Mouse (Mus musculus): Measurements from ENCODE around the gene Pithd1. TPM values are rescaled to one million over a fixed set of nuclear protein-coding genes. Genes with fewer than 3 reads are reported as not detected.

Gene Pithd1
- polyA plus RNA-seq, 1 experiment from 2014 or later = 60.6 TPM

DNA sequence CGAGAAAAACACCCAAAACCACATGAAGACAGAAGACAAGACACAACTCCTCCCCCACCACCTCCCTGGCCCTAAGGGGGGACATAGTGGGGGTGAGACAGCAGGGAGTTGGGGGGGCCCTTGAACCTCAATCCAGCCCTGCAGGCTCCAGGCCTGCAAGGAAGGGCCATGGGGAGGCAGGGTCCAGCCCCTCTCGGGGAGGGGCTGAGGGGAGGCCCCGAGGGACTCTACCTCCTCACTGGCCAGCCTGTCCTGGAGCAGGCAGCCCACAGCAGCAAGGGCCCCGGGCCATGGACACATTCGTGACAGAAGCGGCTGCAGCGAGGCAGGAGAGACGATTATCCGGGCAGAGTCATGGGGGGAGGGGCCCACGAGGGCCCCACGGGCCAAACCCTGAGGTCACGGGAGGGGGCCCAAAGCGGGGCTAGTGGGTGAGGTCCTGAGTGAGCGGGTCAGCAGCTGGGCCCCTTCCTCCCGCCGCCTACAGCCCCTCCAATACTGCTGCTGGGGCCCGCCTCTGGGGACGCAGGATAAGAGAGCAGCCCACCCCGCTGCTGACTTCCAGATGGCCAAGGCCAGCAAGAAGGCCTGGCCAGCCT, 18.7 kb downstream of the Pithd1 start:
- ATAC-seq (ENCODE audit: low FRiP score) (no peak), DNase-seq (ENCODE audit: low spot score) (no peak)
- Histone ChIP-seq H3K27me3 (ENCODE audit: control insufficient read depth, insufficient read depth, low read length) (no peaks in the 10 kb centered on the region), H3K4me3 (ENCODE audit: low read depth, low read length) (no peak overlapping the region), H3K9ac (ENCODE audit: low read depth, low read length) (no peak overlapping the region), H3K27ac (ENCODE audit: low read depth, low read length) (no peak overlapping the region), H3K9me3 (ENCODE audit: control insufficient read depth, low read length) (no peaks in the 10 kb centered on the region), H3K4me1 (replicated peaks; ENCODE audit: control insufficient read depth, insufficient read depth, low read length) (peaks cover 7% of the 10 kb centered on the region; the same call in 1 of the 2 replicates), H3K4me2 (replicated peaks; ENCODE audit: low read depth, low read length) (no peak overlapping the region), H3K36me3 (ENCODE audit: control insufficient read depth, insufficient read depth, low read length) (peaks cover 27% of the 10 kb centered on the region)
- WGBS = 71% methylated on average over 19 of the region's 19 CpGs

DNA sequence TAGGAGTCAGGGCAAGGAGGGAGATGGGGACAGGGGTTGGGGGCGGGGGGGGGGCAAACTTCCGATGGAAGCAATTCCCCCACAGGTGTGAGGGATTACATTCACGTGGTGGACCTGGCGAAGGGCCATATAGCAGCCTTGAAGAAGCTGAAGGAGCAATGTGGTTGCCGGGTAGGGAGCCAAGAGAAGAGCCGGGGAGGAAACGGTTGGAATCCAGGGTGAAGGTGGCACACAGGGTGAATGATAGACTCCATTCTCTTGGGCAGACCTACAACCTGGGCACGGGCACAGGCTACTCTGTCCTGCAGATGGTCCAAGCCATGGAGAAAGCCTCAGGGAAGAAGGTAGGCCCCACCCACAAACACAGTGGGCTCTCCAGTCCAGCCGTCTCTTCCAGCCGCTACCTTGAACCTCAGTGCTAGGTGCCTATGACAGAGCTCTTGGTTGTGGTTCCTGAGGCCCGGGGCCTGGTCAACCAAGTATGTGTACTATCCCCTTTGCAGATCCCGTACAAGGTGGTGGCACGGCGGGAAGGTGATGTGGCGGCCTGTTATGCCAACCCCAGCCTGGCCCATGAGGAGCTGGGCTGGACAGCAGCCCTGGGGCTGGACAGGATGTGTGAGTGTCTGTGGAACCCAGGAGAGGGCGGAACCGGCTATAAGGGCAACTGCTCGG, 19.8 kb downstream of the Pithd1 start:
- Histone ChIP-seq H3K4me2 (replicated peaks; ENCODE audit: low read depth, low read length) (no peak overlapping the region), H3K4me1 (replicated peaks; ENCODE audit: control insufficient read depth, insufficient read depth, low read length) (peaks cover 7% of the 10 kb centered on the region; the same call in 1 of the 2 replicates), H3K27me3 (ENCODE audit: control insufficient read depth, insufficient read depth, low read length) (no peaks in the 10 kb centered on the region), H3K36me3 (ENCODE audit: control insufficient read depth, insufficient read depth, low read length) (peaks cover 27% of the 10 kb centered on the region), H3K4me3 (ENCODE audit: low read depth, low read length) (no peak overlapping the region), H3K27ac (ENCODE audit: low read depth, low read length) (no peak overlapping the region), H3K9me3 (ENCODE audit: control insufficient read depth, low read length) (no peaks in the 10 kb centered on the region), H3K9ac (ENCODE audit: low read depth, low read length) (no peak overlapping the region)
- DNase-seq (ENCODE audit: low spot score) (no peak), ATAC-seq (ENCODE audit: low FRiP score) (no peak)
- 91% methylated on average over 18 of the region's 18 CpGs for WGBS

DNA sequence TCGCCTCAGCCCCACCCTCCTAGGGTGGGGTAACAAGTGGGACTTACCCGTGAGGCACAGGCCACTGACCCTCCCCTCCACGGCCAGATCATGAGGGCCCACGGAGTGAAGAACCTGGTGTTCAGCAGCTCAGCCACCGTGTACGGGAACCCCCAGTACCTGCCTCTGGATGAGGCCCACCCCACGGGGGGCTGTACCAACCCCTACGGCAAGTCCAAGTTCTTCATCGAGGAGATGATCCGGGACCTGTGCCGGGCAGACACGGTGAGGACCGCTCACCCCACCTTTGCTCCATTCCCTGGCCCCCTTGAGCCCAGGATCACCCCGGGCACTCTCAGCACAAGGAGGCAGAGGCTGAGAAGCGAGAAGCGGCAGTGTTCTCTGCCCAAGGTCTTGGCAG, 20.8 kb downstream of the Pithd1 start:
- H3K9me3 ChIP-seq (ENCODE audit: control insufficient read depth, low read length) = no peaks in the 10 kb centered on the region
- H3K9ac ChIP-seq (ENCODE audit: low read depth, low read length) = no peak overlapping the region
- peaks cover 4% of the 10 kb centered on the region; the same call in 1 of the 2 replicates for H3K4me1 ChIP-seq (replicated peaks; ENCODE audit: control insufficient read depth, insufficient read depth, low read length)
- H3K4me3 ChIP-seq (ENCODE audit: low read depth, low read length) = no peak overlapping the region
- H3K27ac ChIP-seq (ENCODE audit: low read depth, low read length) = no peak overlapping the region
- no peak overlapping the region for H3K4me2 ChIP-seq (replicated peaks; ENCODE audit: low read depth, low read length)
- no peak for DNase-seq (ENCODE audit: low spot score)
- 95% methylated on average over 16 of the region's 16 CpGs for WGBS
- H3K27me3 ChIP-seq (ENCODE audit: control insufficient read depth, insufficient read depth, low read length) = no peaks in the 10 kb centered on the region
- ATAC-seq (ENCODE audit: low FRiP score) = no peak
- H3K36me3 ChIP-seq (ENCODE audit: control insufficient read depth, insufficient read depth, low read length) = peaks cover 27% of the 10 kb centered on the region

GRCm38 (mm10) chr4:135965113-135965512, 22.0 kb downstream of the Pithd1 start:
- H3K4me1 ChIP-seq (replicated peaks; ENCODE audit: control insufficient read depth, insufficient read depth, low read length) = peaks cover 3% of the 10 kb centered on the region; the same call in 1 of the 2 replicates
- H3K36me3 ChIP-seq (ENCODE audit: control insufficient read depth, insufficient read depth, low read length) = peaks cover 25% of the 10 kb centered on the region
- no peak overlapping the region for H3K4me2 ChIP-seq (replicated peaks; ENCODE audit: low read depth, low read length)
- 84% methylated on average over 9 of the region's 9 CpGs for WGBS
- H3K27me3 ChIP-seq (ENCODE audit: control insufficient read depth, insufficient read depth, low read length) = no peaks in the 10 kb centered on the region
- no peak overlapping the region for H3K4me3 ChIP-seq (ENCODE audit: low read depth, low read length)
- no peak for ATAC-seq (ENCODE audit: low FRiP score)
- no peak for DNase-seq (ENCODE audit: low spot score)
- H3K9me3 ChIP-seq (ENCODE audit: control insufficient read depth, low read length) = no peaks in the 10 kb centered on the region
- H3K9ac ChIP-seq (ENCODE audit: low read depth, low read length) = no peak overlapping the region
- H3K27ac ChIP-seq (ENCODE audit: low read depth, low read length) = no peak overlapping the region

- peak overlapping the region; percentile 73 for H3K4me3 ChIP-seq (ENCODE audit: low read depth, low read length)
- ATAC-seq (ENCODE audit: low FRiP score) = no peak
- no peaks in the 10 kb centered on the region for H3K9me3 ChIP-seq (ENCODE audit: control insufficient read depth, low read length)
- H3K4me1 ChIP-seq (replicated peaks; ENCODE audit: control insufficient read depth, insufficient read depth, low read length) = peaks cover 3% of the 10 kb centered on the region; the same call in 1 of the 2 replicates
- peaks cover 18% of the 10 kb centered on the region for H3K36me3 ChIP-seq (ENCODE audit: control insufficient read depth, insufficient read depth, low read length)
- 6% methylated on average over 12 of the region's 12 CpGs for WGBS
- peak overlapping the region; percentile 94 for H3K4me2 ChIP-seq (replicated peaks; ENCODE audit: low read depth, low read length)
- H3K27me3 ChIP-seq (ENCODE audit: control insufficient read depth, insufficient read depth, low read length) = no peaks in the 10 kb centered on the region
- peak overlapping the region; percentile 73 for H3K9ac ChIP-seq (ENCODE audit: low read depth, low read length)
- no peak for DNase-seq (ENCODE audit: low spot score)
- H3K27ac ChIP-seq (ENCODE audit: low read depth, low read length) = no peak overlapping the region
Observed at GRCm38 (mm10) chr4:135964426-135964825, 22.6 kb downstream of the Pithd1 start.

- Histone ChIP-seq H3K4me2 (replicated peaks; ENCODE audit: low read depth, low read length) (peak within 1 kb of the TSS; percentile 94), H3K9me3 (ENCODE audit: control insufficient read depth, low read length) (no peaks in the 10 kb centered on the region), H3K4me1 (replicated peaks; ENCODE audit: control insufficient read depth, insufficient read depth, low read length) (peaks cover 3% of the 10 kb centered on the region; the same call in 1 of the 2 replicates), H3K36me3 (ENCODE audit: control insufficient read depth, insufficient read depth, low read length) (peaks cover 12% of the 10 kb centered on the region), H3K4me3 (ENCODE audit: low read depth, low read length) (peak within 1 kb of the TSS; percentile 73), H3K27me3 (ENCODE audit: control insufficient read depth, insufficient read depth, low read length) (no peaks in the 10 kb centered on the region), H3K27ac (ENCODE audit: low read depth, low read length) (peak within 1 kb of the TSS; percentile 70), H3K9ac (ENCODE audit: low read depth, low read length) (peak within 1 kb of the TSS; percentile 89)
- ATAC-seq (ENCODE audit: low FRiP score) (peak; percentile 90), DNase-seq (ENCODE audit: low spot score) (peak; percentile 97)
- WGBS = under 1% methylated on average over 56 of the region's 56 CpGs
Observed at GRCm38 (mm10) chr4:135963457-135964193, 23.4 kb downstream of the Pithd1 start, which contains the start of gene Gale. Gale (plus strand) TSS chr4:135963727.

DNA sequence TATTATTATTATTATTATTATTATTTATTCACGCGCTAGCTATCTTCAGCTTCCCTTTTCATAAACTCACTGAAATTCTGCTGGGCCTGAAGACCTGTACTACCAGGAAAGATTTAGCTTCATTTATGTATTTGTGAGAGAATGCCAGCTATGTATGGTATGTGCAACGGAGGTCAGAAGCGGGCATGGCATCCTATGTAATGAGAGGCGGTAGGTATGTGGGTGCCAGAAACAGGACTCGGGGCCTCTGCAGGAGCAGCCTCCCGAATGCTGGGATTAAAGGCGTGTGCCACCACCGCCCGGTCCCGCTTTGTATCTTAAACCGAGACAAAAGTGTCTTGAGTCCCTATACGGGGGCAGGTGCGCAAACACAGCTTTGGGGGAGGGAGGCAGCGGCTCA, 24.1 kb downstream of the Pithd1 start:
- peak overlapping the region; percentile 73 for H3K4me3 ChIP-seq (ENCODE audit: low read depth, low read length)
- peak overlapping the region; percentile 89 for H3K9ac ChIP-seq (ENCODE audit: low read depth, low read length)
- H3K4me1 ChIP-seq (replicated peaks; ENCODE audit: control insufficient read depth, insufficient read depth, low read length) = peaks cover 3% of the 10 kb centered on the region; the same call in 1 of the 2 replicates
- H3K36me3 ChIP-seq (ENCODE audit: control insufficient read depth, insufficient read depth, low read length) = peaks cover 6% of the 10 kb centered on the region; the same call in 1 of the 2 replicates
- peak overlapping the region; percentile 94 for H3K4me2 ChIP-seq (replicated peaks; ENCODE audit: low read depth, low read length)
- 6% methylated on average over 15 of the region's 15 CpGs for WGBS
- H3K27ac ChIP-seq (ENCODE audit: low read depth, low read length) = peak overlapping the region; percentile 70
- ATAC-seq (ENCODE audit: low FRiP score) (peak; percentile 15; the same call in 1 of the 2 replicates), DNase-seq (ENCODE audit: low spot score) (no peak)
- no peaks in the 10 kb centered on the region for H3K9me3 ChIP-seq (ENCODE audit: control insufficient read depth, low read length)
- H3K27me3 ChIP-seq (ENCODE audit: control insufficient read depth, insufficient read depth, low read length) = no peaks in the 10 kb centered on the region

DNA sequence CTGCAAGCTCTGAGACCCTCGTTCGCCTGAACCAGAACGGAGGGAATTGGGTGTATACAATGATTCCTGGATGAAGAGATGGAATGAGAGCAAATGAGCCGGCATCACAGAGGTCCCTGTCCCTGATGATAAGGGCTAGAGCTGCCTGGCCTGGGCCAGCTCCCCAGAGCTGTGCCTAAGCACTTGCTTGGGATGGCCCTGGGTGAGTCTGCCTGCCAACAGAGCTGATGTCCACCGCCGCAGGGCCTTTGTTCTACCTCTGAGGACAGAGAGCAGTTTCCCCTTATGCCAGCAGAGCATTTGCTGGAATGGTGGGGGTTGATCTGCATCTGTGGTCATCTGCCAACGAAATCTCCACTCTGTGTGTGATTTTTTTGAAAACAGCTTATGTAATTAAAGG, 24.9 kb downstream of the Pithd1 start:
- ATAC-seq (ENCODE audit: low FRiP score) (no peak), DNase-seq (ENCODE audit: low spot score) (no peak)
- Histone ChIP-seq H3K4me2 (replicated peaks; ENCODE audit: low read depth, low read length) (no peak overlapping the region), H3K27ac (ENCODE audit: low read depth, low read length) (no peak overlapping the region), H3K9ac (ENCODE audit: low read depth, low read length) (no peak overlapping the region), H3K4me3 (ENCODE audit: low read depth, low read length) (no peak overlapping the region), H3K9me3 (ENCODE audit: control insufficient read depth, low read length) (no peaks in the 10 kb centered on the region), H3K27me3 (ENCODE audit: control insufficient read depth, insufficient read depth, low read length) (no peaks in the 10 kb centered on the region), H3K4me1 (replicated peaks; ENCODE audit: control insufficient read depth, insufficient read depth, low read length) (peaks cover 3% of the 10 kb centered on the region; the same call in 1 of the 2 replicates), H3K36me3 (ENCODE audit: control insufficient read depth, insufficient read depth, low read length) (peaks cover 2% of the 10 kb centered on the region; the same call in 1 of the 2 replicates)
- 85% methylated on average over 7 of the region's 7 CpGs for WGBS

Data from hindbrain, embryonic 11.5 days (tissue).